Mouse (Mus musculus): Measurements from ENCODE around the gene Cfl1. TPM values are rescaled to one million over a fixed set of nuclear protein-coding genes. Genes with fewer than 3 reads are reported as not detected.
A peak's percentile ranks its signal among the peaks of the same experiment; 100 is the strongest.

Cfl1 gene
- polyA plus RNA-seq, 1 experiment from 2014 or later = 2,930 TPM

DNA sequence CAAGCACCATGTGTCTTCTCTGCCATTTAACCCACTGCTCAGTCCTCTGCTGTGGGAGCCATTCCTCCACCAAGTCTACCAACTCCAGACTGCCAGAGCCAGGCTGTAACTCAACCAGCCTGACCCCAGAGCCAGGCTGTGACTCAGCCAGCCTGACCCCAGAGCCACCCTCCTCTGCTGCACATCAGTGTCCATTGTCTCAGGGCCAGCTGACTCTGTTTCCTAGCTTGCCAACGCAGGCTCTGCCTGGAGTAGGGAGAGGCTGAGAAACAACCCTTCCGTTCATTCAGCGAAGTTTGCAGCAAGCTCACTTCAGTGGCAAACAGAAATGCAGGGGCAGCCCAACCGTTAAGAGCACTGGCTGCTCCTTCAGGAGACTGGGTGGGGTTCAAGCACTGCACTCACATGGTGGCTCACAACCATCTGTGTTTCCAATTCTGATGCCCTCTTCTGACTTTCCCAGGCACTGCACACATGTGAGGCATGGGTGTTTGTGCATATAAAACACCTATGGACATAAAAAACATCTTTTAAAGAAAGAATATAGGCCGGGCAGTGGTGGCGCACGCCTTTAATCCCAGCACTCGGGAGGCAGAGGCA lies 26.8 kb downstream of the Cfl1 start:
- Histone ChIP-seq H3K4me2 (no peak overlapping the region), H3K36me3 (no peaks in the 10 kb centered on the region), H3K27me3 (no peaks in the 10 kb centered on the region), H3K4me3 (replicated peaks) (no peak overlapping the region), H3K9me3 (replicated peaks) (no peaks in the 10 kb centered on the region), H3K9ac (no peak overlapping the region), H3K4me1 (peaks cover 7% of the 10 kb centered on the region), H3K27ac (no peak overlapping the region)
- ATAC-seq (replicated peaks; ENCODE audit: low FRiP score) = no peak
- 78% methylated on average over 8 of the region's 8 CpGs for WGBS

DNA sequence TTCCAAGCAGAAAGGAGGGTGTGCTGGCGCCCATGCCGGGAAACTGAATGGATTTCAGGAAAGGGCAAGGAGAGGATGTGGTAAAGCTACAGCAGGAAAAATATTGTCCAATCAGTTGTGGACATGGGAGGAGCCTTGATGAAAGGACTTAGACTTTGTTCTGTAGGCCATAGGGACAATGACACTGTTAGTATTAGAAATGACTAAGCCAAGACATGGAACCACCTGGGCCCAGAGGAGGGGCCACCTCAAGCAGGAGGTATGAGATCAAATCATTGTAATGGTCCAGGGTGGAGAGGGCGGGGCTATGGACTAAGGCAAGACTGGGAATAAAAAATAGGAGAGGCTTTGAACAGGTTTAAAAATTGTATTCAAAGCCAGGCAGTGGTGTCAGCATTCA lies 28.5 kb downstream of the Cfl1 start:
- no peak overlapping the region for H3K4me3 ChIP-seq (replicated peaks)
- H3K9me3 ChIP-seq (replicated peaks) = no peaks in the 10 kb centered on the region
- no peak for ATAC-seq (replicated peaks; ENCODE audit: low FRiP score)
- no peaks in the 10 kb centered on the region for H3K4me1 ChIP-seq
- H3K36me3 ChIP-seq = no peaks in the 10 kb centered on the region
- H3K9ac ChIP-seq = no peak overlapping the region
- H3K4me2 ChIP-seq = no peak overlapping the region
- no peaks in the 10 kb centered on the region for H3K27me3 ChIP-seq
- 84% methylated on average over 3 of the region's 3 CpGs for WGBS
- no peak overlapping the region for H3K27ac ChIP-seq

DNA sequence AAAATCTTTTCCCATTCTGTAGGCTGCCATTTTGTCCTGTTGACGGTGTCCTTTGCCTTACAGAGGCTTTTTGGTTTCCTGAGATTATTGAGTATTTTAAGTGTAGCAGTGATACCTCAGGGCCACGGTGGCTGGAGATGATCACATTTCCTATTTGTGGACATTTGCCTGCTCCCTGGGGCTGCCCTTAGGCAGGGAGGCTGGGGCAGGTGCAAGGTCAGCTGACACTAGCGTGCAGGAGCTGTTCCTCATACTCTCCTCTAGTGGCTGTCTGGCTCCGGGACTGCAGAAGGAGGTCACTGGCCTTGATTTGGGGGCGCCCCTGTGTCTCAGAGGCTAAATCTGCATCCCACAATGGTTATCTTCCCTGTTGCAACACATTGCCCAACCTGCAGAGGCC lies 34.9 kb downstream of the Cfl1 start:
- H3K27ac ChIP-seq = no peak overlapping the region
- no peak overlapping the region for H3K9ac ChIP-seq
- no peak for ATAC-seq (replicated peaks; ENCODE audit: low FRiP score)
- no peaks in the 10 kb centered on the region for H3K9me3 ChIP-seq (replicated peaks)
- 56% methylated on average over 5 of the region's 5 CpGs for WGBS
- no peaks in the 10 kb centered on the region for H3K36me3 ChIP-seq
- no peak overlapping the region for H3K4me2 ChIP-seq
- no peaks in the 10 kb centered on the region for H3K27me3 ChIP-seq
- H3K4me1 ChIP-seq = peaks cover 14% of the 10 kb centered on the region
- H3K4me3 ChIP-seq (replicated peaks) = no peak overlapping the region

DNA sequence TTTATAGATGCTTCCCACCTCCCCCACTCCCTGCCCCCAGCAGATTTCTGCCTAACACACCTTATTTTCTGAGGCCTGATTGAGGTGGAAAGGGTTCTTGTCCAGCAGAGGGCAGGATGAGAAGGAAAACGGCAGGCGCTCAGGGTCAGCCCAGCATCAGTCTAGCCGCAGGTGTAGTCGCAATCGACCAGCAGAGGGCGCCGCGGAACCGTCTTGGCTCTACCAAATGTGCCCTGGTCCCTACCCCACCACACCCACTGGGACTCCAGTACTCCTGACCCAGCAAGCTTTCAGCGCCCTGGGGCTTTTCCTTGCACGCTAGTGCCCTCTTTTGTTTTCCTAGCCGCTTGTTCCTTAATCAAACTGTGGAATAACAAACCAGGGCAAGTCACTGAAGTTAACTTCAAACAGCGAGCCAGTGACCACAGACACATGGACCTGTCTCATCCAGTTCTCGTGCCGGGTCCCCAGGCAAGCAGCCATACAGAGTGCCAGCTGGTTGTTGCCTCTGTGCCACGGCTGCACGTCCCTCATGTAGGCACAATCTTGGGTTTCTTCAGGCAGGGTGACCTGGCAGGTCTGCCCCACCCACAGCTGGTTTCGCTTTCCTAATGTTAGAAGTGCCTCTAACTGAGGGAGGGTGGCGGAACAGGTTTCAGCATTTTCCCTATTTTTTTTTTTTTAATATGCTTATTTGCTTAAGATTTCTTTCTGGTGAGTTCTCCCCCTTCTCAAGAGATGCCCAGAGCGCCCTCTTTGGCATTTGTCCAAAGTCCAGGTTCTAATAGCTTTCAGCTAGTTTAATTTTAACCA lies 39.3 kb downstream of the Cfl1 start:
- peak overlapping the region; percentile 92 for H3K27ac ChIP-seq
- H3K27me3 ChIP-seq = no peaks in the 10 kb centered on the region
- 9% methylated on average over 20 of the region's 20 CpGs for WGBS
- H3K4me3 ChIP-seq (replicated peaks) = peak overlapping the region; percentile 28
- 0 out of 2 replicates have a peak overlapping the region, but pooled peaks have one; percentile 25 for H3K9ac ChIP-seq
- H3K36me3 ChIP-seq = no peaks in the 10 kb centered on the region
- peak overlapping the region; percentile 55 for H3K4me2 ChIP-seq
- no peaks in the 10 kb centered on the region for H3K9me3 ChIP-seq (replicated peaks)
- peaks cover 17% of the 10 kb centered on the region for H3K4me1 ChIP-seq
- ATAC-seq (replicated peaks; ENCODE audit: low FRiP score) = peak; percentile 97

DNA sequence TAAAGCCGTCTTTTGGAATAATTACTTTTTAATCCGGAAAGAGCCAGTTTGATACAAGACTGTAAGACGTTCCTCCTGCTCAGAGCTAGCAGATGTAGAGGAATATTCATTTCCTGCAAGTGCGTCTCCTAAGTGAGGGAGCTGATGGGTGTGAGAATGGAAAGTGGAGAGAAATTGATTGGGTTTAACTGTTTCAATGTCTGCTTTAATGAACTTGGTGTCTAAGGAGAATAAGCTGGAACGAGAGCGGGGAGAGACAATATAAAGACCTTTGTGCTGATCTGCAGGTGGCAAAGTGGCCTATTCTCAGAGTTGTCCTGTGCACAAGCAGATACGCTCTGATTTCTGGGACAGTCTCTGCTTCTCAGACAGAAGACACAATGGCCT lies 39.9 kb downstream of the Cfl1 start:
- H3K4me1 ChIP-seq = peaks cover 17% of the 10 kb centered on the region
- no peaks in the 10 kb centered on the region for H3K36me3 ChIP-seq
- H3K4me2 ChIP-seq = peak overlapping the region; percentile 55
- no peak overlapping the region for H3K4me3 ChIP-seq (replicated peaks)
- no peak for ATAC-seq (replicated peaks; ENCODE audit: low FRiP score)
- H3K9ac ChIP-seq = no peak overlapping the region
- H3K9me3 ChIP-seq (replicated peaks) = no peaks in the 10 kb centered on the region
- no peaks in the 10 kb centered on the region for H3K27me3 ChIP-seq
- 46% methylated on average over 7 of the region's 7 CpGs for WGBS
- H3K27ac ChIP-seq = peak overlapping the region; percentile 92

DNA sequence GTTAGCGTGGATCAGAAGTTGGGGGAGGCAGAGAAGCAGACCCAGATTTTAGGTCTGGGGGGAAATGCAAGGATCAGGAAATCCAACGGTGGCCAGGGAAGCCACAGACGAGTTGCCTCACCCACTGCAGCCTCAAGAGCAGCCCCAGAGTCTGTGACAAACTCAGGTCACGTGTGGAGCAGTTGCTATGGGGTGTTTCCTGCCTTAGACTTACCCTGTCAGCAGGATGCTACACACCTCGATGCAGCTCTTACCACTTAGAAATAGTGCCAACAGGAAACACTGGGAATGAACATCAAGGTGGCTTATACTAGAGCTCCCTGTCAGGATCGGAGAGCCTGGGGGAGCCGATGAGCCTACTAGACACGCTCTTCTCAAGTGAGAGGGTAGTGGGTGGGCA lies 42.3 kb downstream of the Cfl1 start:
- H3K9ac ChIP-seq = no peak overlapping the region
- H3K4me2 ChIP-seq = no peak overlapping the region
- 73% methylated on average over 8 of the region's 8 CpGs for WGBS
- H3K4me1 ChIP-seq = peaks cover 17% of the 10 kb centered on the region
- H3K4me3 ChIP-seq (replicated peaks) = no peak overlapping the region
- no peak for ATAC-seq (replicated peaks; ENCODE audit: low FRiP score)
- no peaks in the 10 kb centered on the region for H3K9me3 ChIP-seq (replicated peaks)
- H3K27me3 ChIP-seq = no peaks in the 10 kb centered on the region
- no peak overlapping the region for H3K27ac ChIP-seq
- H3K36me3 ChIP-seq = no peaks in the 10 kb centered on the region

DNA sequence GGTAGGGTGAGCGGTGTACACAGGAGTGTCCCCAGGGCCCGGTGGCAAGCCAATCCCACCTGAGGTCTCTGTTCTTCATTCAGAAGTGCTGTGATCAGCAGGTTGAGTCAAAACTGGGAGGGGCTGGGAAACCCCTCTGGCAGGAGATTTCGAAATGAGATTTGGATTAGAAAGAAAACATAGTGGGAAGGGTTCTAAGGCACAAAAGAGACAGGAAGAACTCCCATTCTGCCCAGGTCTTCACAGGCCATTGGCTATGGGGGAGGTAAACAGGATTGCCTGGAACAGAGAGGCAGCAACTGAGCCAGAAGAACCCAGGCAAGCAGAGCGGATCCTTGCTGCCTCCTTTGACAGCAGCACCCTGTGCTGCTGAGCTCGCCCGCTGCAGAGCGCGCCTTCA lies 48.5 kb downstream of the Cfl1 start:
- Histone ChIP-seq H3K4me2 (no peak overlapping the region; the same call in 1 of the 2 replicates), H3K27me3 (no peaks in the 10 kb centered on the region), H3K36me3 (no peaks in the 10 kb centered on the region), H3K9me3 (replicated peaks) (no peaks in the 10 kb centered on the region), H3K4me1 (peaks cover 22% of the 10 kb centered on the region), H3K27ac (peak overlapping the region; percentile 64), H3K4me3 (replicated peaks) (no peak overlapping the region), H3K9ac (no peak overlapping the region)
- 0 out of 2 replicates have a peak, but pooled peaks have one; percentile 33 for ATAC-seq (replicated peaks; ENCODE audit: low FRiP score)
- WGBS = 64% methylated on average over 8 of the region's 8 CpGs

DNA sequence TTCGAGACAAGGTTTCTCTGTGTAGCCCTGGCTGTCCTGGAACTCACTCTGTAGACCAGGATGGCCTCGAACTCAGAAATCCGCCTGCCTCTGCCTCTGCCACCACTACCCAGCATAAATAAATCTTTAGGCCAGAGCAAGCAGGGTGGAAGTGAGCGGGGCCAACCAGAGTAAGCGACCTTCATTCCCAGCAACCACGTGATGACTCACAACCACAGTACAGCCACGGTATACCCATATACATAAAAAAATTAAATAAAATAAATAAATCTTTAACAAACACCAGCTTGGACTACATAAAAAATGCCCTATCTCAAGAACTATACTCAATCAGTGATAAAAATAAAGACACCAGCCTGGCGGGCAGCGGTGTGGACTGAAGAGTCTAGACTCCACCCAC lies 53.1 kb downstream of the Cfl1 start:
- H3K27me3 ChIP-seq = no peaks in the 10 kb centered on the region
- H3K4me3 ChIP-seq (replicated peaks) = no peak overlapping the region
- no peak overlapping the region for H3K9ac ChIP-seq
- ATAC-seq (replicated peaks; ENCODE audit: low FRiP score) = no peak
- no peak overlapping the region for H3K4me2 ChIP-seq
- no peak overlapping the region for H3K27ac ChIP-seq
- no peaks in the 10 kb centered on the region for H3K36me3 ChIP-seq
- 88% methylated on average over 9 of the region's 9 CpGs for WGBS
- H3K4me1 ChIP-seq = peaks cover 24% of the 10 kb centered on the region
- no peaks in the 10 kb centered on the region for H3K9me3 ChIP-seq (replicated peaks)

DNA sequence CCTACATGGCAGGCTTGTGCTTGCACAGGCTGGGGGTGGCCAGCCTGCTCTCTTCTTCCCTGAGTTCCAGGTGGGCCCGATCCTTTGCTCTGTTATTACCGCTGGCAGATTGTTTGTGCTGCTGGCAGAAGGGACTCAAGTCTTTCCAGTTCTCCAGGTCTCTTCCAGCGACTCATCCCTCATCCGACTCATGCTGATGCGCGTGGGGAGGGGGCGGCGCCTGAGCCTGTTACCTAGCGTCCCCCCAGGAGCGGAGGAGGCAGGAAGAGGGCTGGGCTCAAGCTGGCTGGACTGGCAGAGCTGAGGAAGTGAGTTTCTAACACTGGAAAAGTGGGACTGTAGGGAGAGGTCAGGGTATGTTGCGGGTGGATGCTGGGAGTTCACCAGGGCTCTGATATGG lies 53.8 kb downstream of the Cfl1 start:
- Histone ChIP-seq H3K27me3 (no peaks in the 10 kb centered on the region), H3K4me2 (no peak overlapping the region), H3K9ac (no peak overlapping the region), H3K9me3 (replicated peaks) (no peaks in the 10 kb centered on the region), H3K36me3 (no peaks in the 10 kb centered on the region), H3K27ac (no peak overlapping the region), H3K4me1 (peaks cover 18% of the 10 kb centered on the region), H3K4me3 (replicated peaks) (no peak overlapping the region)
- no peak for ATAC-seq (replicated peaks; ENCODE audit: low FRiP score)
- 57% methylated on average over 11 of the region's 11 CpGs for WGBS

Other genes with a start within 250 kb of the Cfl1 start
- 23.2 and 25.0 TPM in 2 replicates for gene Pacs1, start 217.3 kb upstream of the Cfl1 start, polyA plus RNA-seq (2015; fragmentation: Nextera tagmentation; extraction: Ambion mirVana)
- 351 and 362 TPM in 2 replicates for gene Sf3b2, start 195.0 kb upstream of the Cfl1 start, polyA plus RNA-seq (2015; fragmentation: Nextera tagmentation; extraction: Ambion mirVana)
- gene Gal3st3, start 192.1 kb upstream of the Cfl1 start, polyA plus RNA-seq (2015; fragmentation: Nextera tagmentation; extraction: Ambion mirVana) = 3.8 and 3.9 TPM in 2 replicates
- gene Catsper1, start 154.7 kb upstream of the Cfl1 start, polyA plus RNA-seq (2015; fragmentation: Nextera tagmentation; extraction: Ambion mirVana) = not detected in 2 replicates
- gene Cst6, start 140.9 kb upstream of the Cfl1 start, polyA plus RNA-seq (2015; fragmentation: Nextera tagmentation; extraction: Ambion mirVana) = 0.45 and 1.2 TPM in 2 replicates
- gene Eif1ad, start 123.7 kb upstream of the Cfl1 start, polyA plus RNA-seq (2015; fragmentation: Nextera tagmentation; extraction: Ambion mirVana) = 58.4 and 59.3 TPM in 2 replicates
- gene Banf1, start 123.3 kb upstream of the Cfl1 start, polyA plus RNA-seq (2015; fragmentation: Nextera tagmentation; extraction: Ambion mirVana) = 477 and 508 TPM in 2 replicates
- gene Sart1, start 101.8 kb upstream of the Cfl1 start, polyA plus RNA-seq (2015; fragmentation: Nextera tagmentation; extraction: Ambion mirVana) = 82.0 and 87.6 TPM in 2 replicates
- gene Tsga10ip, start 87.9 kb upstream of the Cfl1 start, polyA plus RNA-seq (2015; fragmentation: Nextera tagmentation; extraction: Ambion mirVana) = 0.30 and 0.57 TPM in 2 replicates
- 248 and 250 TPM in 2 replicates for gene Drap1, start 65.5 kb upstream of the Cfl1 start, polyA plus RNA-seq (2015; fragmentation: Nextera tagmentation; extraction: Ambion mirVana)
- 54.2 and 59.0 TPM in 2 replicates for gene AI837181, start 65.3 kb upstream of the Cfl1 start, polyA plus RNA-seq (2015; fragmentation: Nextera tagmentation; extraction: Ambion mirVana)
- gene Fosl1, start 42.9 kb upstream of the Cfl1 start, polyA plus RNA-seq (2015; fragmentation: Nextera tagmentation; extraction: Ambion mirVana) = 0.39 TPM in 1 of 2 replicates, not detected in the other
- gene Ccdc85b, start 32.6 kb upstream of the Cfl1 start, polyA plus RNA-seq (2015; fragmentation: Nextera tagmentation; extraction: Ambion mirVana) = 10.1 and 11.3 TPM in 2 replicates
- 119 and 128 TPM in 2 replicates for gene Fibp, start 29.8 kb upstream of the Cfl1 start, polyA plus RNA-seq (2015; fragmentation: Nextera tagmentation; extraction: Ambion mirVana)
- 1.1 and 1.5 TPM in 2 replicates for gene Ctsw, start 21.9 kb upstream of the Cfl1 start, polyA plus RNA-seq (2015; fragmentation: Nextera tagmentation; extraction: Ambion mirVana)
- 156 and 179 TPM in 2 replicates for gene Efemp2, start 16.5 kb upstream of the Cfl1 start, polyA plus RNA-seq (2015; fragmentation: Nextera tagmentation; extraction: Ambion mirVana)
- 37.0 and 47.4 TPM in 2 replicates for gene Mus81, start 2.1 kb upstream of the Cfl1 start, polyA plus RNA-seq (2015; fragmentation: Nextera tagmentation; extraction: Ambion mirVana)
- gene 1700020D05Rik, start 13.3 kb downstream of the Cfl1 start, polyA plus RNA-seq (2015; fragmentation: Nextera tagmentation; extraction: Ambion mirVana) = 0.30 and 0.32 TPM in 2 replicates
- 7.5 and 9.3 TPM in 2 replicates for gene Snx32, start 20.1 kb downstream of the Cfl1 start, polyA plus RNA-seq (2015; fragmentation: Nextera tagmentation; extraction: Ambion mirVana)
- gene Ovol1, start 70.2 kb downstream of the Cfl1 start, polyA plus RNA-seq (2015; fragmentation: Nextera tagmentation; extraction: Ambion mirVana) = 11.3 and 12.0 TPM in 2 replicates
- gene Ap5b1, start 77.6 kb downstream of the Cfl1 start, polyA plus RNA-seq (2015; fragmentation: Nextera tagmentation; extraction: Ambion mirVana) = 9.7 and 10.8 TPM in 2 replicates
- 158 and 163 TPM in 2 replicates for gene Rnaseh2c, start 111.4 kb downstream of the Cfl1 start, polyA plus RNA-seq (2015; fragmentation: Nextera tagmentation; extraction: Ambion mirVana)
- 53.5 and 58.8 TPM in 2 replicates for gene Kat5, start 119.8 kb downstream of the Cfl1 start, polyA plus RNA-seq (2015; fragmentation: Nextera tagmentation; extraction: Ambion mirVana)
- gene Rela, start 147.0 kb downstream of the Cfl1 start, polyA plus RNA-seq (2015; fragmentation: Nextera tagmentation; extraction: Ambion mirVana) = 47.3 and 52.4 TPM in 2 replicates
- gene Sipa1, start 173.3 kb downstream of the Cfl1 start, polyA plus RNA-seq (2015; fragmentation: Nextera tagmentation; extraction: Ambion mirVana) = 30.8 and 39.8 TPM in 2 replicates
- 42.6 and 43.2 TPM in 2 replicates for gene Map3k11, start 198.3 kb downstream of the Cfl1 start, polyA plus RNA-seq (2015; fragmentation: Nextera tagmentation; extraction: Ambion mirVana)
- gene Pcnx3, start 198.5 kb downstream of the Cfl1 start, polyA plus RNA-seq (2015; fragmentation: Nextera tagmentation; extraction: Ambion mirVana) = 22.2 and 30.1 TPM in 2 replicates
- 0.15 and 0.38 TPM in 2 replicates for gene Kcnk7, start 213.9 kb downstream of the Cfl1 start, polyA plus RNA-seq (2015; fragmentation: Nextera tagmentation; extraction: Ambion mirVana)
- gene Ehbp1l1, start 235.9 kb downstream of the Cfl1 start, polyA plus RNA-seq (2015; fragmentation: Nextera tagmentation; extraction: Ambion mirVana) = 20.5 and 25.9 TPM in 2 replicates
- 89.0 and 91.4 TPM in 2 replicates for gene Fam89b, start 239.2 kb downstream of the Cfl1 start, polyA plus RNA-seq (2015; fragmentation: Nextera tagmentation; extraction: Ambion mirVana)